Mouse (Mus musculus): Measurements from ENCODE around the gene Cacna1b. TPM values are rescaled to one million over a fixed set of nuclear protein-coding genes. Genes with fewer than 3 reads are reported as not detected.

Cacna1b gene
- polyA plus RNA-seq, 1 experiment from 2014 or later = 6.8 TPM

DNA sequence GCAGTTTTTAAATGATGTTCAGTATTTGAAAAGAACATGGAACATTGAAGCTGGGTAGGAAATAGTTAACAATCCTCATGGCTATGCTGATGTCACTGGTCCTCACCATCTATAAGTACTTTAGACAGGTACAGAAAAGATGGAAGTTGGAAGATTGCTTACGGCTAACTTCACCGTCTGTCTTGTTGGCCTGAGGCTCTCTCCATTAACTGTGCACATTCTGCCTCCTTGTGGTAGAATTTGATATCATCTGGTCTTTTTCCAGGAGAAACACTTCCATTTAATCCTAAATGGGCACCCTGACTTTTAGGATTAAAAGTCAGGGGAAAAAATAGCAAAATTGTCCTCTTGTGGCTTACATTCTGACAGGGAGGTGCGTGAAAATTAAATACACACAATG lies 194.4 kb downstream of the Cacna1b start:
- H3K27me3 ChIP-seq (replicated peaks) = no peaks in the 10 kb centered on the region
- no peaks in the 10 kb centered on the region for H3K9me3 ChIP-seq
- H3K4me1 ChIP-seq = no peaks in the 10 kb centered on the region
- H3K9ac ChIP-seq = no peak overlapping the region
- WGBS = 6% methylated on average over 3 of the region's 3 CpGs
- no peak overlapping the region for H3K4me2 ChIP-seq (replicated peaks)
- no peaks in the 10 kb centered on the region for H3K36me3 ChIP-seq
- peak; percentile 50; the same call in 1 of the 2 replicates for ATAC-seq (ENCODE audit: low FRiP score, low read depth)
- H3K4me3 ChIP-seq = no peak overlapping the region
- H3K27ac ChIP-seq = no peak overlapping the region

GRCm38 (mm10) chr2:24562547-24563290 lies 200.2 kb downstream of the Cacna1b start:
- ATAC-seq (ENCODE audit: low FRiP score, low read depth) = no peak
- Histone ChIP-seq H3K36me3 (no peaks in the 10 kb centered on the region), H3K9me3 (no peaks in the 10 kb centered on the region), H3K4me3 (no peak overlapping the region), H3K27ac (no peak overlapping the region), H3K4me1 (no peaks in the 10 kb centered on the region), H3K9ac (no peak overlapping the region), H3K4me2 (replicated peaks) (no peak overlapping the region), H3K27me3 (replicated peaks) (no peaks in the 10 kb centered on the region)
- WGBS = 85% methylated on average over 7 of the region's 7 CpGs

DNA sequence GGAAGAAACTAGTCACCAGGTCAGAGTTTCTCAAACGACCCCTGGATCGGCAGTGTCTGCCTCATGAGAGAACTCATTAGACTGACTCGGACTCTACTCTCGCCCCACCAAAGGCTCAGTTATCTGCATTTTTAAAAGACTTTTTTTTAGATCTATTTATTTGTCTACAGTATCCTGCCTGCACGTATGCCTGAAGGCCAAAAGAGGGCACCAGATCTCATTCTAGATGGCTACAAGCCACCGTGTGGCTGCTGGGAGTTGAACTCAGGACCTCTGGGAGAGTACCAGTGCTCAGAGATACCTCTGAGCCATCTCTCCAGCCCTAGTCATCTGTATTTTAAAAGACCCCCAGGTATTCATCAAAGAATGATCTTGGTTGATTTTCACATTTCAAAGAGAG lies 201.0 kb downstream of the Cacna1b start:
- no peaks in the 10 kb centered on the region for H3K36me3 ChIP-seq
- H3K9ac ChIP-seq = no peak overlapping the region
- no peak overlapping the region for H3K4me2 ChIP-seq (replicated peaks)
- H3K27me3 ChIP-seq (replicated peaks) = no peaks in the 10 kb centered on the region
- H3K4me3 ChIP-seq = no peak overlapping the region
- WGBS = 83% methylated on average over 6 of the region's 6 CpGs
- no peaks in the 10 kb centered on the region for H3K4me1 ChIP-seq
- no peak overlapping the region for H3K27ac ChIP-seq
- no peak for ATAC-seq (ENCODE audit: low FRiP score, low read depth)
- H3K9me3 ChIP-seq = no peaks in the 10 kb centered on the region

GRCm38 (mm10) chr2:24560201-24560600 lies 202.8 kb downstream of the Cacna1b start:
- H3K36me3 ChIP-seq = no peaks in the 10 kb centered on the region
- 72% methylated on average over 5 of the region's 5 CpGs for WGBS
- H3K27me3 ChIP-seq (replicated peaks) = no peaks in the 10 kb centered on the region
- H3K9ac ChIP-seq = no peak overlapping the region
- H3K27ac ChIP-seq = no peak overlapping the region
- no peak overlapping the region for H3K4me3 ChIP-seq
- ATAC-seq (ENCODE audit: low FRiP score, low read depth) = no peak
- no peaks in the 10 kb centered on the region for H3K9me3 ChIP-seq
- H3K4me1 ChIP-seq = no peaks in the 10 kb centered on the region
- H3K4me2 ChIP-seq (replicated peaks) = no peak overlapping the region

DNA sequence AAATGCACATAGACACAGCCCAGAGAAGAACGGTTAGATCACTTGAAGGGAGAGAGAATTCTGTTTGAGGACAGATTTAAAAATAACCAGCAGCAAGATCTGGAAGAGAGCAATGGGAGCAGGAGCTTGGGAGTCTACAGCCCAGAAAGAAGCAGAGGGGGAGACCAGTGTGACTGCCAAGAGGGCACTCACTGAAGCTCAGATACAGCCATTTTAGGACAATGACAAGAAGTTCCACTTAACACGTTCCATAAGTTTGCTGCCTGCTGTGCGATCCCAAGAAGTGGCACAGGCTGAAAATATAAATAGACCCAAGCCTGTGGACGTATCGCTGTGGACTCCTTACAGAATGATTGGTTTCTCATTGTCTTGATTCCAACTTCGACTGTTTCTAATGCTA lies 206.6 kb downstream of the Cacna1b start:
- Histone ChIP-seq H3K4me3 (no peak overlapping the region), H3K9ac (no peak overlapping the region), H3K4me2 (replicated peaks) (no peak overlapping the region), H3K27me3 (replicated peaks) (no peaks in the 10 kb centered on the region), H3K9me3 (no peaks in the 10 kb centered on the region), H3K36me3 (no peaks in the 10 kb centered on the region), H3K27ac (no peak overlapping the region), H3K4me1 (peaks cover 5% of the 10 kb centered on the region; the same call in 1 of the 2 replicates)
- WGBS = 79% methylated on average over 6 of the region's 6 CpGs
- no peak for ATAC-seq (ENCODE audit: low FRiP score, low read depth)

DNA sequence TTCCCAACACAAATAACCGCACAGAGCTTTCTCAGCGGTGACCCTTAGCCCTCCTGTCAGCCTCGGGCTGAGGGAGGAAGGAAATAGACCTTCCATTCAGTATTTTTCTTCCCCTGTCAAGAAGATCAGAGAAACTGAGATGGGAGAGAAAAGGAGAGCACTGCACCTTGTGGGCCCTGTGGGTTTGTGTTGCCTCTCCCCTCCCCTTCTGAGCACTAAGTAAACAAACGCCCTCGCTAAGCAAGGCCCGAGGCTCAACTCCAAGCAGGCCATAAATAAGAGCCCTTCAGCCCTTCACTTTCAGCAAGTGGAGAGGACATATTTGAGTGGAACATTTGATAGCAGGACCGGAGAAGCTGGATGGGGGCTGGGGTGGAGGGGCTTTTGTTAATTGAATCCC lies 209.0 kb downstream of the Cacna1b start:
- H3K27me3 ChIP-seq (replicated peaks) = no peaks in the 10 kb centered on the region
- no peak for ATAC-seq (ENCODE audit: low FRiP score, low read depth)
- H3K4me2 ChIP-seq (replicated peaks) = no peak overlapping the region
- no peaks in the 10 kb centered on the region for H3K36me3 ChIP-seq
- H3K9ac ChIP-seq = 0 out of 2 replicates have a peak overlapping the region, but pooled peaks have one; percentile 17
- H3K9me3 ChIP-seq = no peaks in the 10 kb centered on the region
- peaks cover 5% of the 10 kb centered on the region; the same call in 1 of the 2 replicates for H3K4me1 ChIP-seq
- no peak overlapping the region for H3K4me3 ChIP-seq
- WGBS = 34% methylated on average over 7 of the region's 7 CpGs
- H3K27ac ChIP-seq = no peak overlapping the region

Other genes starting within 250 kb of the Cacna1b start
- 121 and 123 TPM in 2 replicates for gene Ehmt1, start 156.5 kb upstream of the Cacna1b start, polyA plus RNA-seq (2016; fragmentation: Nextera tagmentation; extraction: Ambion mirVana)
- 18.9 and 20.3 TPM in 2 replicates for gene Arrdc1, start 172.1 kb upstream of the Cacna1b start, polyA plus RNA-seq (2016; fragmentation: Nextera tagmentation; extraction: Ambion mirVana)
- 22.0 and 26.9 TPM in 2 replicates for gene Zmynd19, start 186.6 kb upstream of the Cacna1b start, polyA plus RNA-seq (2016; fragmentation: Nextera tagmentation; extraction: Ambion mirVana)
- 29.6 and 29.8 TPM in 2 replicates for gene Dph7, start 199.2 kb upstream of the Cacna1b start, polyA plus RNA-seq (2016; fragmentation: Nextera tagmentation; extraction: Ambion mirVana)
- 150 and 168 TPM in 2 replicates for gene Mrpl41, start 211.9 kb upstream of the Cacna1b start, polyA plus RNA-seq (2016; fragmentation: Nextera tagmentation; extraction: Ambion mirVana)
- 3.3 and 5.2 TPM in 2 replicates for gene Pnpla7, start 212.9 kb upstream of the Cacna1b start, polyA plus RNA-seq (2016; fragmentation: Nextera tagmentation; extraction: Ambion mirVana)

Data from neural tube, embryonic 12.5 days (tissue).